In genomic region chr6:38581711-38582110, GRCm38 (mm10) we compare ENCODE assay signal across 27 mouse cellular contexts. TPM values are rescaled to one million over a fixed set of nuclear protein-coding genes. Genes with fewer than 3 reads are reported as not detected.
DNase-seq lines count a peak whose midpoint lies in the region; ATAC-seq lines count a peak whose summit lies in the region.
"Had no signal": no experiment of that assay in that cellular context is flagged by ENCODE, and none has a peak within 500 bp of the region (broad histone marks: within the 10 kb centered on the region; RNA-seq: fewer than 3 reads in every experiment).

No protein-coding gene starts in this region.

- no peak overlapping the region for H3K4me2 ChIP-seq in midbrain, embryonic 13.5 days (replicated peaks)
- H3K4me2 ChIP-seq: forebrain, embryonic 13.5 days; heart, embryonic 13.5 days had no signal

- peak; percentile 36 for DNase-seq in 416B (ENCODE audit: low read depth)
- no peak for DNase-seq in layer of hippocampus, postnatal 14 days (ENCODE audit: low spot score in 2 of 2)
- DNase-seq in kidney, postnatal 25 days = no peak
- DNase-seq: adrenal gland, adult 2 months; adrenal gland, postnatal 14 days; B cell, adult 2 months; cerebellum, adult 11-12 months; cerebellum, adult 8-10 months; cerebellum, postnatal 10 days; gastrocnemius, postnatal 10 days; gastrocnemius, postnatal 36 days; heart, adult 2 months; heart, postnatal 14 days; heart, postnatal 4 days had no signal

- no peaks in the 10 kb centered on the region for H3K4me1 ChIP-seq in midbrain, embryonic 13.5 days (replicated peaks)
- H3K4me1 ChIP-seq: forebrain, embryonic 10.5 days; forebrain, embryonic 13.5 days; heart, embryonic 10.5 days; heart, embryonic 13.5 days had no signal

- H3K27me3 ChIP-seq in midbrain, embryonic 13.5 days = no peaks in the 10 kb centered on the region
- H3K27me3 ChIP-seq: CH12.LX; forebrain, embryonic 13.5 days; heart, embryonic 13.5 days; Patski had no signal

- no peak overlapping the region for H3K27ac ChIP-seq in midbrain, embryonic 13.5 days
- H3K27ac ChIP-seq: forebrain, embryonic 10.5 days; forebrain, embryonic 13.5 days; heart, adult 2 months; heart, embryonic 10.5 days; heart, embryonic 13.5 days had no signal

- peak; percentile 78 for ATAC-seq in CD4-positive, CD25-positive, alpha-beta regulatory T cell, adult 4 months
- ATAC-seq in inflammation-experienced regulatory T-cells, adult 6 months = peak; percentile 77
- no peak for ATAC-seq in midbrain, embryonic 13.5 days
- ATAC-seq: forebrain, embryonic 13.5 days; forebrain, embryonic 16.5 days; hindbrain, embryonic 16.5 days; intestine, postnatal 0 days; Patski had no signal

- WGBS in midbrain, embryonic 13.5 days = 92% methylated on average over 3 of the region's 3 CpGs

- H3K9ac ChIP-seq in midbrain, embryonic 13.5 days (replicated peaks) = no peak overlapping the region
- H3K9ac ChIP-seq: forebrain, embryonic 13.5 days; heart, embryonic 13.5 days had no signal

- H3K9me3 ChIP-seq in midbrain, embryonic 13.5 days = no peaks in the 10 kb centered on the region
- H3K9me3 ChIP-seq: forebrain, embryonic 10.5 days; forebrain, embryonic 13.5 days; G1E; heart, embryonic 10.5 days; heart, embryonic 13.5 days had no signal

- peaks cover 42% of the 10 kb centered on the region for H3K36me3 ChIP-seq in midbrain, embryonic 13.5 days

- no peak overlapping the region for H3K4me3 ChIP-seq in midbrain, embryonic 13.5 days (replicated peaks)
- H3K4me3 ChIP-seq: forebrain, embryonic 10.5 days; forebrain, embryonic 13.5 days; heart, adult 2 months; heart, embryonic 10.5 days; heart, embryonic 13.5 days had no signal

RNA-seq across cellular contexts. Expression of gene Luc7l2, which starts 30.6 kb away (rescaled TPM):
- 100 to 1,000 TPM; 124 to 191 TPM for polyA plus RNA-seq in CD4-positive, CD25-positive, alpha-beta regulatory T cell, adult 4 months (2017; shearing (Covaris generic))
- polyA plus RNA-seq in inflammation-experienced regulatory T-cells, adult 6 months (2017; shearing (Covaris generic)) = 100 to 1,000 TPM in 2 of 3 experiments, 10 to 100 TPM in 1; 77.5 to 211 (median 151) TPM
- total RNA-seq in layer of hippocampus, postnatal 14 days (2021) = 100 to 1,000 TPM; 161 to 187 TPM
- 38.6 and 46.7 TPM in 2 replicates for polyA plus RNA-seq in midbrain, embryonic 13.5 days (2015; fragmentation: Nextera tagmentation; extraction: Ambion mirVana)

RNA-seq across cellular contexts. Expression of gene Fmc1, which starts 48.4 kb away (rescaled TPM):
- 10 to 100 TPM; 56.6 to 59.6 TPM for polyA plus RNA-seq in CD4-positive, CD25-positive, alpha-beta regulatory T cell, adult 4 months (2017; shearing (Covaris generic))
- polyA plus RNA-seq in inflammation-experienced regulatory T-cells, adult 6 months (2017; shearing (Covaris generic)) = 10 to 100 TPM; 56.4 to 72.0 (median 58.3) TPM
- total RNA-seq in layer of hippocampus, postnatal 14 days (2021) = 10 to 100 TPM; 52.0 to 55.9 TPM
- polyA plus RNA-seq in midbrain, embryonic 13.5 days (2015; fragmentation: Nextera tagmentation; extraction: Ambion mirVana) = 168 and 175 TPM in 2 replicates

RNA-seq across cellular contexts. Expression of gene Klrg2, which starts 55.3 kb away (rescaled TPM):
- polyA plus RNA-seq in CD4-positive, CD25-positive, alpha-beta regulatory T cell, adult 4 months (2017; shearing (Covaris generic)) = not detected
- not detected for polyA plus RNA-seq in inflammation-experienced regulatory T-cells, adult 6 months (2017; shearing (Covaris generic))
- total RNA-seq in layer of hippocampus, postnatal 14 days (2021) = 1 to 10 TPM; 1.1 to 1.2 TPM
- polyA plus RNA-seq in midbrain, embryonic 13.5 days (2015; fragmentation: Nextera tagmentation; extraction: Ambion mirVana) = 0.12 TPM in 1 of 2 replicates, not detected in the other
- polyA plus RNA-seq: forebrain, embryonic 16.5 days had no signal
